Mouse (Mus musculus) liver, adult 2 months (tissue): ENCODE data around the gene Gsdma. TPM values are rescaled to one million over a fixed set of nuclear protein-coding genes. Genes with fewer than 3 reads are reported as not detected.
A peak's percentile ranks its signal among the peaks of the same experiment; 100 is the strongest.
"Not testable (repeated sequence)": the region's sequence is repeated elsewhere in the genome, so short reads cannot be mapped to it uniquely, and the experiment has no call there.

Experiments used
- DNase-seq: peaks from one replicate; pipeline ENCODE4 v3.0.0-alpha.2; 2011; ENCODE audit warnings: low read depth, low spot score; ENCODE audit errors: extremely low read depth
- H3K27ac ChIP-seq: fragments of 200-500 bp; replicated peaks from 2 replicates; pipeline ENCODE4 v1.5.1; 2012; ENCODE audit warnings: low read depth, mild to moderate bottlenecking, control low read depth, inconsistent platforms, low read length; ENCODE audit not compliant: insufficient read depth
- H3K27me3 ChIP-seq: fragments of 200-500 bp; 2 replicates; pipeline ENCODE4 v1.6.1; 2012; ENCODE audit warnings: mild to moderate bottlenecking, moderate library complexity, low read length, inconsistent platforms; ENCODE audit not compliant: control insufficient read depth, insufficient read depth
- H3K36me3 ChIP-seq: fragments of 200-500 bp; 2 replicates; pipeline ENCODE4 v1.6.1; 2012; ENCODE audit warnings: low read length, inconsistent platforms; ENCODE audit not compliant: control insufficient read depth, insufficient read depth
- H3K4me1 ChIP-seq: fragments of 200-500 bp; 2 replicates; pipeline ENCODE4 v1.6.1; 2011; ENCODE audit warnings: low read length; ENCODE audit not compliant: control insufficient read depth, insufficient read depth
- H3K4me3 ChIP-seq: fragments of 200-500 bp; 2 replicates; pipeline ENCODE4 v1.5.1; 2011; ENCODE audit warnings: low read depth, mild to moderate bottlenecking, control low read depth, low read length, moderate library complexity; ENCODE audit not compliant: insufficient read depth
- H3K79me2 ChIP-seq: fragments of 200-500 bp; 2 replicates; pipeline ENCODE4 v1.6.1; 2012; ENCODE audit warnings: inconsistent platforms, mild to moderate bottlenecking, low read length, moderate library complexity; ENCODE audit not compliant: control insufficient read depth, insufficient read depth
- H3K9ac ChIP-seq: fragments of 200-500 bp; 2 replicates; pipeline ENCODE4 v1.6.1; 2012; ENCODE audit warnings: low read depth, mild to moderate bottlenecking, control low read depth, inconsistent platforms, low read length
- CTCF ChIP-seq: fragments of 200-500 bp; IDR thresholded peaks from 2 replicates; pipeline ENCODE4 v1.5.1; 2011; ENCODE audit warnings: low read depth, low read length, control low read depth
- POLR2A ChIP-seq: fragments of 200-500 bp; IDR thresholded peaks from 2 replicates; pipeline ENCODE4 v1.6.1; 2011; ENCODE audit warnings: low read length, control low read depth; ENCODE audit not compliant: insufficient read depth; ENCODE audit errors: extremely low read depth
- WGBS: fragments of 180-500 bp; shearing (Covaris S2); methylation state at CpG from one replicate; pipeline ENCODE4 v1.1.7; 2018; 5-methylcytosine and 5-hydroxymethylcytosine counted together
- polyA plus RNA-seq: library from polyadenylated mRNA; depleted of rRNA; stranded (reverse); fragments of >200 nt; gene quantifications from 2 replicates; pipeline ENCODE4 v1.2.3, GENCODE M21; 2012
- total RNA-seq: library from RNA; depleted of rRNA; stranded (reverse); fragments of >200 nt; gene quantifications from 2 replicates; pipeline ENCODE4 v1.2.3, GENCODE M21; 2014

Gene Gsdma
- total and polyA plus RNA-seq, 2 experiments: not detected

DNA sequence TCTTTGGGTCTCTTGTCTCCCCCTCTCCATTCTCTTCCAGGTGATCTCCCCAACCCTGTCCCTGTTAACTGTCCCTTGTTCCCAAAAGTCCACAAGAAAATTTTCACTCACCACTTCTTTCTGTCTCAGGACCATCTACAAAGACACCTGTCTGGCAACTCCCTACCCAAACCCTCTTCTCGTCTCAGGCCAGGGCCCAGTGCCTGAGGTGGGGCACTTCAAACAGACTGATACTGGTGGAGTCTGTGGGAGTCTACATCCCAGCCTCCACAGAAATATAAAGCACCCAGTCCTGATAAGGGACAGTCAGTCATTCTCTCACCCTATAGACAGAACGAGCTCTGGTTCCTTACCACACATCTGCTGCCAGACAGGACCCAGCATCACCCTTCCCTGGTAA lies 17.7 kb upstream of the Gsdma start, which contains the start of gene Gsdma2:
Gene Gsdma2 (plus strand): TSS at position 301 of the 400 bp plus-strand sequence.
- Histone ChIP-seq H3K9ac (no peak within 1 kb of the TSS), H3K36me3 (no peaks in the 10 kb centered on the region), H3K79me2 (no peaks in the 10 kb centered on the region), H3K27ac (no peak within 1 kb of the TSS), H3K4me1 (no peaks in the 10 kb centered on the region), H3K27me3 (0 out of 2 replicates have a peak, but pooled peaks cover 7% of the 10 kb centered on the region), H3K4me3 (no peak within 1 kb of the TSS)
- no peak for TF ChIP-seq CTCF
- no peak for TF ChIP-seq POLR2A
- DNase-seq: no peak
- WGBS: 40% methylated on average over 2 of the region's 2 CpGs

DNA sequence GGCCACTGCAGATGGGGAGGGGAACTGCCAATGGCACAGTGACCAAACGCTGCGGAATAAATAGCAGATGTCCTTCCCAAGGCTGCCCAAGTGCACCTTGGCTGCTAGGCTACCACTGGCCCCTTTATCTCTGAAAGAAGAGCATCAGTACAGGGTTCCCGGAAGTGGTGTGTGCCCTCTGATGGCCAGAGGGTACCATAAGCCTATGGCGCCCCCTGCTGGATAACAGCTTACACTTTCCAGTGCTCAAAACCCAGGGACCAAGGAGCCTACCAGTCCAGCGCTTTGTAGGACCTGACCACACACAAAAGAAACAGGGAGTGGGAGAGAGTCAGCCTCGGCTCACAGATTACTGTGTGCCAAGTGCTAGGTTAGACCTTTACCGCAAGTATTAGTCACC lies 9.1 kb upstream of the Gsdma start:
- not testable (repeated sequence) for H3K79me2 ChIP-seq, H3K36me3 ChIP-seq, H3K4me3 ChIP-seq, H3K9ac ChIP-seq, H3K27me3 ChIP-seq, H3K4me1 ChIP-seq, H3K27ac ChIP-seq
- TF ChIP-seq CTCF: peak; percentile 72
- DNase-seq: peak; percentile 21
- WGBS: 8% methylated on average over 7 of the region's 7 CpGs

DNA sequence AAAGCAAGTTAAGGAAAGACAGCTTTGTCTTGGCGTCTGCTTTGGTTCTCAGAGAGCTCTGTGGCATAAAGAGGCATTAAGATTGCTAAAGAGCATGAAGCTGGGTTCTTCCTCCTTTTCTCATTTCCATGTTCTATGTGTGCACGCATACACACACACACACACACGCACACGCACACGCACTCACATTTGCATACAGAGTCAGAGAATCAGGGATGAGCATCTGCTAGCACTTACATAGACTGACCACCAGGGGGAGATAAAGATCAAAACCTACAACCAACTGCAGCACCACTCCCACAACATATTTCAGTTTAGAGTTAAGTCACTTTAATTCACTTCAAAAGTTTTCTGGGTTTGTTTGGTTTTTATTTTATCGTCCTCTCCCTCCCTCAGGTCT lies 3.6 kb upstream of the Gsdma start:
- H3K4me3 ChIP-seq: no peak overlapping the region
- no peaks in the 10 kb centered on the region for H3K4me1 ChIP-seq
- H3K27me3 ChIP-seq: no peaks in the 10 kb centered on the region
- H3K27ac ChIP-seq: no peak overlapping the region
- H3K9ac ChIP-seq: no peak overlapping the region
- H3K79me2 ChIP-seq: no peaks in the 10 kb centered on the region
- peak; percentile 40 for DNase-seq
- no peaks in the 10 kb centered on the region for H3K36me3 ChIP-seq
- 13% methylated on average over 6 of the region's 6 CpGs for WGBS
- TF ChIP-seq CTCF (peak; percentile 42), POLR2A (no peak)

DNA sequence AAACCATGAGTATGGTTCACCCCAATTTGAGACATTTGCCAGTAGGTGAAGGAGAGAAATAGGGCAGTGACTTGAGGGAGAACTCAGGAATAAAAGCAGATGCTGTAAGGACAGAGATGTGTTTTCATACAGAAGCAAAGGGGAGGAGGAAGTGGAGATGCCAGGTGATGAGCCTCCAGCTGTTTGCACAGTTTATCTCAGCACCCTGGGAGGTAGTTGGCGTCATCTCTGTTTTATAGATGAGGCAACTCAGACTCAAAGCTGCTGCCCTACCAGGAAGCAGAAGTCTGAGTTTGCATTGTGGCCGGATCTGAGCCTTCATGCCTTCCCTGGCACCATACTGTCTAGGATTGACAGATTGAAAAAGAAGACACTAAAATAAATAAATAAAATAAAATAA lies 4.8 kb downstream of the Gsdma start:
- no peaks in the 10 kb centered on the region for H3K36me3 ChIP-seq
- no peak overlapping the region for H3K27ac ChIP-seq
- H3K27me3 ChIP-seq: 0 out of 2 replicates have a peak, but pooled peaks cover 3% of the 10 kb centered on the region
- H3K4me3 ChIP-seq: no peak overlapping the region
- no peaks in the 10 kb centered on the region for H3K79me2 ChIP-seq
- TF ChIP-seq POLR2A (no peak), CTCF (no peak)
- H3K4me1 ChIP-seq: no peaks in the 10 kb centered on the region
- no peak for DNase-seq
- no peak overlapping the region for H3K9ac ChIP-seq
- WGBS: 18% methylated on average over 2 of the region's 2 CpGs

DNA sequence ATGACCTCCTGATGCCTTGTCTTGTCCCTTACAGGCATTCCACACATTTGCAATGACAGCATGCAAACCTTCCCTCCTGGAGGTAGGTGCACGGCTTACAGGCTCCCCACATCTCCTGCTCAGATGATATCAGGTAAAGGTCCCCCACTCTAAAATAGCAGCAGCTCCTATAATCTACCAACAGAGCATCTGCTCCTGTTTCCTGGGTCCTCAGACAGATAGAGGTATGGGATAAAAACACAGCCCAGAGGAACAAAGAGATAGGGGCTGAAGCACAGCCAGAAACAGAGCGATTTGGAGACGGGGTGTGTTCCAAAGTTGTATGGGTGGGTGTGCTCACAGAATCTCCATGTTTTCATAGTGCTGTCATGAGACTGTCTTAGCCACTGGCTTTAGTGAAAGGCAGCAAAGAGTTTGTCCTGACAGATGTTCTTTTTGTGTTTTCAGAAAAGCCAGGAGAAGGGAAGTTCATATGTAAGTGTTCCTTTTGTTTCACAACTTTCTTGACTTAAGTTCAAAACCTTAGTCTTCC lies 7.2 kb downstream of the Gsdma start:
- Histone ChIP-seq H3K79me2 (no peaks in the 10 kb centered on the region), H3K9ac (no peak overlapping the region), H3K27me3 (0 out of 2 replicates have a peak, but pooled peaks cover 3% of the 10 kb centered on the region), H3K36me3 (no peaks in the 10 kb centered on the region), H3K4me3 (no peak overlapping the region), H3K27ac (no peak overlapping the region), H3K4me1 (no peaks in the 10 kb centered on the region)
- 59% methylated on average over 3 of the region's 3 CpGs for WGBS
- no peak for DNase-seq
- TF ChIP-seq POLR2A: no peak
- no peak for TF ChIP-seq CTCF

DNA sequence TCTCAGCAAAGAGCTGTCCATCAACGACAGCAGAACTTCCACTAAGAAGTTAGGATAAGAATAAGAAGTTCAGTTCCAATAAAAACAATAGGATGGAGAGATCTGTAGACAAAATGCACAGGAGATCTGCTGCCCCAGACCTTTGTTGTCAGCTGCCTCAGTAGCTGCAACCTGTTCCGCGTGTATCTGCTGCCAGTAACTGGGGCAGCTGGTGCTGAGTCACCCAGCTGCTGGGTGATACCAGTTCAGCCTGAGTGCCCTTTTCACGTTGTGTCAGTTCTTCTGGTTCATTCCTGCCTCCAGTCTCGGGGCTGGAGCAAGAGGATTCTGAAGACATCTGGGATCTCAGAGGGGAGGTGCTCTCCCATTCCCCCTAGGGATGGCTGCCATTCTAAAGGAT lies 7.7 kb downstream of the Gsdma start:
- TF ChIP-seq CTCF (no peak), POLR2A (no peak)
- 48% methylated on average over 5 of the region's 5 CpGs for WGBS
- no peak for DNase-seq

More for the DNA sequence above, 7.7 kb downstream of the Gsdma start:
- H3K36me3 ChIP-seq: no peaks in the 10 kb centered on the region
- H3K27me3 ChIP-seq: 0 out of 2 replicates have a peak, but pooled peaks cover 3% of the 10 kb centered on the region
- H3K27ac ChIP-seq: no peak overlapping the region
- H3K79me2 ChIP-seq: no peaks in the 10 kb centered on the region
- no peaks in the 10 kb centered on the region for H3K4me1 ChIP-seq
- no peak overlapping the region for H3K4me3 ChIP-seq
- no peak overlapping the region for H3K9ac ChIP-seq
